Mouse (Mus musculus) neural tube, embryonic 12.5 days (tissue): ENCODE measurements around the gene Ntn5. TPM values are rescaled to one million over a fixed set of nuclear protein-coding genes. Genes with fewer than 3 reads are reported as not detected.

Experiments used
- ATAC-seq: fragments of 200-750 bp; cut with Nextera tagmentation; 2 replicates; pipeline ENCODE4 v1.8.0; 2017; ENCODE audit warnings: low read depth, mild to moderate bottlenecking, moderate TSS enrichment, moderate library complexity; ENCODE audit not compliant: low FRiP score
- H3K27ac ChIP-seq: fragments of 300-500 bp; sonication (generic); 2 replicates; pipeline ENCODE4 v1.5.1; 2016
- H3K27me3 ChIP-seq: fragments of 300-500 bp; sonication (generic); replicated peaks from 2 replicates; pipeline ENCODE4 v1.6.1; 2016; ENCODE audit warnings: mild to moderate bottlenecking
- H3K36me3 ChIP-seq: fragments of 300-500 bp; sonication (generic); 2 replicates; pipeline ENCODE4 v1.6.1; 2016; ENCODE audit warnings: mild to moderate bottlenecking
- H3K4me1 ChIP-seq: fragments of 300-500 bp; sonication (generic); 2 replicates; pipeline ENCODE4 v1.6.1; 2016
- H3K4me2 ChIP-seq: fragments of 300-500 bp; sonication (generic); replicated peaks from 2 replicates; pipeline ENCODE4 v1.6.1; 2016; ENCODE audit warnings: mild to moderate bottlenecking
- H3K4me3 ChIP-seq: fragments of 300-500 bp; sonication (generic); 2 replicates; pipeline ENCODE4 v1.5.1; 2016
- H3K9ac ChIP-seq: fragments of 300-500 bp; sonication (generic); 2 replicates; pipeline ENCODE4 v1.6.1; 2016; ENCODE audit warnings: mild to moderate bottlenecking
- H3K9me3 ChIP-seq: fragments of 300-500 bp; sonication (generic); 2 replicates; pipeline ENCODE4 v1.6.1; 2016; ENCODE audit warnings: mild to moderate bottlenecking
- WGBS: fragments of 180-500 bp; shearing (Covaris S2); methylation state at CpG from one replicate; pipeline ENCODE4 v1.1.7; 2016; 5-methylcytosine and 5-hydroxymethylcytosine counted together
- polyA plus RNA-seq: library from polyadenylated mRNA; unstranded; fragments of >200 nt; fragmentation: Nextera tagmentation; extraction: Ambion mirVana; gene quantifications from 2 replicates; pipeline ENCODE4 v1.2.1, GENCODE M21; 2016

Gene Ntn5
- polyA plus RNA-seq, 1 experiment from 2014 or later = 1.2 TPM

DNA sequence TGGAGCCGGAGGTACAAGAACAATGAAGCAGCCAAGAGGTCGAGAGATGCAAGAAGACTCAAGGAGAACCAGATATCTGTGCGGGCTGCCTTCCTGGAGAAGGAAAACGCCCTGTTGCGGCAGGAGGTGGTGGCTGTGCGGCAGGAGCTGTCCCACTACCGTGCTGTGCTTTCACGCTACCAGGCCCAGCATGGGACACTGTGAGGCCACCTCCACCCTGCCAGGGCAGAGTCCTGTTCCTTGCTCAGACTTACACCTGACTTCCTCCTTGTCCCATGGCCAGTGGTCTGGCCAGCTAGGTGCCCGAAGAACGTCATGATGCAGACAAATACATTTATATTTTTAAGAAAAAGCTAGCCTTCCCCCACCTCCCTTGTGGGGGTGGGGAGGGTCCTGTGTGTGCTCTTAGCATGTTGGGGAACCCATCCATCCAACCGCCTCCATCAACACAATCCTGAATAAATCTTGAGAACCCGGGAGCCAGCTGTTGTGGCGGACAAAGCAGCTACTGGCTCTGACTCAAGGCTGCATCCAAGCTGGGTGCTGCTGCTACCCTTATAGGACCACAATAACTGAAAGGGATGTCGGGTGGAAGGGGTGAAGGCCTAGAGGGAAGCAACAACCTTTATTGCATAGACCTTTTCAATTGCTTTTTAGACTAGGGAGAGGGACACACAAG, 26.0 kb downstream of the Ntn5 start:
- Histone ChIP-seq H3K27me3 (no peaks in the 10 kb centered on the region), H3K4me2 (no peak overlapping the region; the same call in 1 of the 2 replicates), H3K9me3 (no peaks in the 10 kb centered on the region), H3K36me3 (peaks cover 36% of the 10 kb centered on the region), H3K27ac (no peak overlapping the region), H3K9ac (no peak overlapping the region), H3K4me3 (no peak overlapping the region), H3K4me1 (peaks cover 60% of the 10 kb centered on the region)
- 72% methylated on average over 14 of the region's 14 CpGs for WGBS
- no peak for ATAC-seq

DNA sequence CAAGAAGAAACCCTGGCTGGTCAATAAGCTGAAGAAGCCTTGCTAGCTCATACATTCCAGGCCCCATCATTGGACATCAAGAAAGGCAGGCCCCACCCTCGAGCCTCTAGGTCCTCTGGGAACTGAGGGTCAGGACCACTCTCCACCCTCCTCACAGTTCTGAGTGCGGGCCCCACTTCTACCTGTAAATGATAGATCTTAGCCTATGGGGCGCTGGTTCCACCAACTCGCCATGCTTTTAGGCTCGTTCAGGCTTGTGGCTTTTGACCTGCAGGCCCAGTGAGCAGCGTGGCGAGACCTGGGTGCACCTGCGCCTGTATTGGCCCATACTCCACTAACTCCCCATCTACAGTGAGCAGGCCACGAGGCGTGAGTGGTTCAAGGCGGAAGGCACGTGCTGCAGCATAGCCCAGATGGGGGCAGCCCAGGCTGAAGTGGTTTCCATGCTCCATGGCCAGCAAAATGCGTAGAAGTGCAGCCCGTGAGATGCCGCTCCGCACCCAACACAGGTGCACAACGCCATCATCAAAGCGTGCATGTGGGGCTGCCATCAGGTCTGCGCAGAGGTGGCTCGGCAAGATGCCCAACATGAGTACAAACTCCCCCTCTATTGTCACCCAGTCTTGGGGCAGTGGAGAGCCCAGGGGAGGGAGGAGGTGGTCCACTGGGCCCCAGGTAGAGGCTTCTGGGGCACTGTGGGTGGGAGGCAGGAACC, 26.8 kb downstream of the Ntn5 start:
- no peak overlapping the region for H3K27ac ChIP-seq
- no peak overlapping the region for H3K9ac ChIP-seq
- no peaks in the 10 kb centered on the region for H3K27me3 ChIP-seq
- no peak for ATAC-seq
- H3K4me3 ChIP-seq = no peak overlapping the region
- H3K9me3 ChIP-seq = no peaks in the 10 kb centered on the region
- H3K4me2 ChIP-seq = no peak overlapping the region
- peaks cover 36% of the 10 kb centered on the region for H3K36me3 ChIP-seq
- peaks cover 57% of the 10 kb centered on the region for H3K4me1 ChIP-seq
- WGBS = 96% methylated on average over 20 of the region's 20 CpGs

DNA sequence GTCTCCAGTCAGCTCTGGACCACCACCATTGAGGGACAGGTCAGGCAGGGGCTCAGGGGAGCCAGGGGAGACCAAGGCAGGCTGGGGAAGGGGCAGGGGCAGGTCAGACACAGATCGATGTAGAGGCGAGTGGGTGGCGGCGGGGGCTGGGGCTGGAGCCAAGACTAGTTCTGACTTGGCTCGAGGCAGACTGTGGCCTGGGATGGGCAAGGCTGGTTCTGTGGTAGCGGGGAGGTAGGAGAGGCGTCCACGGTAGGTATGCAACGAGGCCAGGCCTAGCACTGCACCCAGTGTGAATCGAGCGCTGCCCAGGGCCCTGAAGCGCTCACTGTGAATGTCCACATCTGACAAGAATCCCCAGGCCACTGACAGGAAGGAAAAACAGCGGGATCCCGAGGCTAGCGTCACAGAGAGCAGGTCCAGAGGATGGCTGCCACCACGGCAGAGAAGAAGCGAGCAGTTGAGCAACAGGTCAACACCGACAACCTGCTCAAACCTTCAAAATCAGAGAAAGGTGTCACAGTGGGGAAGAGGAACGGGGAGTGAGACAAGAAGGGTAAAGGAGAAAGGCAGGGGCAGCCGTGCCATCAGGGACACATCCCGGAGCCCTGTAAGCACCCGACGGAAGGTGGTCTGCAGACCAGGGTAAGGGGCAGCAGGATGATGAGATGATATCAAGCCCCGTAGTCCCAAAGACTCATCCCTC, 27.6 kb downstream of the Ntn5 start:
- no peak overlapping the region for H3K4me3 ChIP-seq
- H3K4me1 ChIP-seq = peaks cover 57% of the 10 kb centered on the region
- no peak overlapping the region for H3K27ac ChIP-seq
- 91% methylated on average over 24 of the region's 24 CpGs for WGBS
- H3K36me3 ChIP-seq = peaks cover 36% of the 10 kb centered on the region
- ATAC-seq = no peak
- no peaks in the 10 kb centered on the region for H3K27me3 ChIP-seq
- H3K9ac ChIP-seq = no peak overlapping the region
- H3K4me2 ChIP-seq = no peak overlapping the region
- H3K9me3 ChIP-seq = no peaks in the 10 kb centered on the region

DNA sequence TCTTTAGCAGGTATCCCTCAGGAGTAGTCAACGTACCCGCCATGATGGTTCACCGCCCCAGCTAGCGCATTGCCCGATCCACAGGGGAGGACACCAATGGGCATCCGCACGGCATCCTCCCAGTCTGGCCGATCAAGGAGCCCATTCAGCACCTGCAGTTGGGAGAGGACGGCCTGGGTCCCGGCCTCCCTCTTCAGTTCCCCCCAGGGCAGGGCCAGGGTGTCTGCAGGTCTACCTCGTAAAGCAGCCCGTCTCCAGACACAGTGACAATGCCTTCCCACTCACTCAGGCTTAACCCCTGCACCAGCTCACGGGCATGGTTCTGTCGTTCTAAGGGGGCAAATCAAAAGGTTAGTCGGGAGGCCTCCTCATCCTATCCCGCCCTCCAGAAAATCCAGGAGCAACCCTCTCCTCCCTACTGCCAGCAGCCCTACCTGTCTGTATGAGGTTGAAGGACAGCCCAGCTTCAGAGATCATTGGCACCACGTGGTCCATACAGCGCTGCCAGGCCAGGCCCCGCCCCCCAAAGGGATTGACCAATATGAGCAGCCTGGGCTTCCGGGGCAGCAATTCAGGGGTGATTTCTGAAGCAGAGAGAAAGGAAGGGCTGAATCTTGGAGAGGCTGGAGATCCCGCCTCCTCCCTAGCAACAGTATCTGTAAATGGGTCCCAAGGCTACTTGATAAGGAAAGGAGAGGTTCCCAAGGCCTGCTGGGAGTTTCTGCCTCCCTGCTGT, 28.4 kb downstream of the Ntn5 start:
- no peak for ATAC-seq
- no peak overlapping the region for H3K4me2 ChIP-seq
- H3K9me3 ChIP-seq = no peaks in the 10 kb centered on the region
- H3K9ac ChIP-seq = no peak overlapping the region
- peaks cover 57% of the 10 kb centered on the region for H3K4me1 ChIP-seq
- H3K36me3 ChIP-seq = peaks cover 36% of the 10 kb centered on the region
- no peak overlapping the region for H3K27ac ChIP-seq
- WGBS = 90% methylated on average over 21 of the region's 21 CpGs
- H3K27me3 ChIP-seq = no peaks in the 10 kb centered on the region
- H3K4me3 ChIP-seq = no peak overlapping the region

DNA sequence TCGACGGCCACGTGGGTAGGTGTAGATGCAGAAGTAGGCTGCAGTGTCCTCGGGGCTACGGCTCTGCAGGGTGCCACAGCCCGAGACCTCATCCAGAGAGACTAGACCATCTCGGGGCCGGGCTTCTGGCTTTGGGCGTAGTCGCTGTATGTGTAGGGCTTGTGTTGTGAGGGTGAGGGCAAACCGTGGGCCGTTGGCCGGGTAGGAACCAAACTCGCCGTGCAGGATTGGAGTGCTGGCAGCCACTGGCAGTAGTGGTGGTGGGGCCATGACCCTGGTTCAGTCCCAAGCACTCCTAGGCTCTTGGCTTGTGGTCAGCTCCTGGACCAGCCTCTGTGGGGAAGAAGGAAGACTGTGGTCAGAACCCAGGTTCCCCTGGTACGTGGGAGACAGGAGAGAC, 29.6 kb downstream of the Ntn5 start:
- Histone ChIP-seq H3K9ac (no peak overlapping the region), H3K4me1 (peaks cover 45% of the 10 kb centered on the region), H3K36me3 (peaks cover 36% of the 10 kb centered on the region), H3K27ac (no peak overlapping the region), H3K27me3 (no peaks in the 10 kb centered on the region), H3K4me3 (no peak overlapping the region), H3K9me3 (no peaks in the 10 kb centered on the region), H3K4me2 (no peak overlapping the region; the same call in 1 of the 2 replicates)
- WGBS = 94% methylated on average over 16 of the region's 16 CpGs
- ATAC-seq = no peak

DNA sequence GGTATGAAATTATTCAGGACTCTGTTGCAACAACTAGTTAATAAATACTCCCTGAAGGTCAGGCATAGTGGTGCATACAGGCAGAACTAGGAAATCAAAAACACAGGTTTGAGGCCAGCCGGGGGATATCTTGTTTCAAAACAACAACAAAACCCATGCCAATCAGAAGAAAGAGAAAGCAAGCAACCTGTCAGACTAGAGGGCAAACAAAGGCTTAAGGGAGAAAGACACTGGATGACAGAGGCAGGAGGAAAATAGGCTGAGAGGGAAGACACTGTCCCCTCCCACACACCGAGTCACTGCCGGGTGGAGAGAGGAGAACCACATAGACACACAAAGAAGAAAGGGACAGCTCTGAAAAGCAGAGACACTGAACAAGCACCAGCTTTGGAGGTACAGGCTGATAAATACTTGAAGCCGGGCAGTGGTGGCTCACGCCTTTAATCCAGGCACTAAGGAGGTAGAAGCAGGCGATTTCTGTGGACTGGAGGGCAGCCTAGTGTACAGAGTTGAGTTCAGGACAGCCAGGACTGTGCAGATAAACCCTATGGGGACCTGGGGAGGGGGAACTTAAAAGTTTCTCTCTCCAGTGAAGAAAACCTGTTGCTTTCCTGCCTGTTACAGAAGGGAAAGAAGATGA, 30.2 kb downstream of the Ntn5 start:
- no peak for ATAC-seq

DNA sequence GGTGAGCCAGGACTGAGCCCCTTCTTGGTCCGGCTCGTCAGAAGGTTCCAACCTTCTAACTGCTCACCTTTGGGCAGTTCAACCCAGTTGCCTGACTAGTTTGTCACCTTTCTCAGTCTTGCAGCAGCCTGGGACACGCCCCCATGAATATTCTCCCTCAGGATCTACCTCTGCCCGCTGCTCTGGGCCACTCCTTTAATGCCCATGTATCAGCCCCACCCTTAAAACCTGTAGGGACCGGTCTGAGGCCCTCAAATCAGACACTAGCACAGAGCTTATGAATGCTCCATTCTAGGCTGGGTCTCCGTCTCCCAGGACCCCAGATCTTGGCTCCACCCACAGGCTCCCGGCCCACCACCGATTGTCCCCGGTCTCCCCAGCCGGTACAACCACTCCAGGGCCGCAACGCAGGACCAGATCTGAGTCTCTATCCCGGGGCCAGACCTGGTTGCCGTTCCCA, 30.8 kb downstream of the Ntn5 start:
- peak overlapping the region; percentile 69 for H3K9ac ChIP-seq
- H3K4me3 ChIP-seq = peak overlapping the region; percentile 74
- peaks cover 45% of the 10 kb centered on the region for H3K4me1 ChIP-seq
- H3K9me3 ChIP-seq = no peaks in the 10 kb centered on the region
- peak; percentile 17; the same call in 1 of the 2 replicates for ATAC-seq
- peaks cover 42% of the 10 kb centered on the region for H3K36me3 ChIP-seq
- 10% methylated on average over 14 of the region's 14 CpGs for WGBS
- H3K27me3 ChIP-seq = no peaks in the 10 kb centered on the region
- peak overlapping the region; percentile 93 for H3K4me2 ChIP-seq
- no peak overlapping the region for H3K27ac ChIP-seq

More for the DNA sequence above, 30.2 kb downstream of the Ntn5 start:
- Histone ChIP-seq H3K36me3 (peaks cover 36% of the 10 kb centered on the region), H3K4me3 (peak overlapping the region; percentile 74), H3K9ac (peak overlapping the region; percentile 69; the same call in 1 of the 2 replicates), H3K4me1 (peaks cover 45% of the 10 kb centered on the region), H3K9me3 (no peaks in the 10 kb centered on the region), H3K4me2 (peak overlapping the region; percentile 93), H3K27ac (no peak overlapping the region), H3K27me3 (no peaks in the 10 kb centered on the region)
- 93% methylated on average over 6 of the region's 6 CpGs for WGBS

DNA sequence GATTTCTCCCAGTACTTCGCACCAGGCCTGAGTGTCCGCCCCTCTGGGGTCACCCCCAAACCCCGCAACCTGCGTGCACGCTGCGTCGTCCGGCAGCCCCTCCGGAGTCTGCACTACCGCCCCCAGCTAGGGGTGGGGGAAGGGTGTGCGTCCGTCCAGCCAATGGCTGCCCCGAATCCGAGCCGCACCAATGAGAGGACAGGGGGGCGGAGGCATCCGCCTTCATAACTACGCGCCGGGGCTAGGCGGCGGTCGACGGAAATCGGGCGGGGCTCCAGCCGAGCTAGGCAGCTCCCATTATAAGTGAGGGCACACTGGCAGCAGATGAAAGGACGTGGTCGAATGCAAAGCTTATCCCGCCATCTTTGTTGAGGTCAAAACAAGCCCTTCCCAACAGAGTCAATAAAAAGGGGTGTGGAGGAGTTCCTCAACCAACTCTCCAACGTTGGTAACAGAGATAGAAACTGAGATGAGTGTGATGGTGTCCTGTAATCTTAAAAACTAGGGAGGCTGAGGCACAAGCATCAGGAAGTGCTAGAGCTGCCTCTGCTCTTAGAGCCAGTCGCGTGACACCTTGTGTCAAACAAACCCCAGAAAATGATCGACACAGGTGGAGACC, 31.4 kb downstream of the Ntn5 start, which contains the start of gene Rpl18:
TSS of gene Rpl18 (plus strand) at position 368 of the 619 bp plus-strand sequence.
- H3K9me3 ChIP-seq = no peaks in the 10 kb centered on the region
- H3K4me2 ChIP-seq = peak within 1 kb of the TSS; percentile 93
- H3K4me1 ChIP-seq = peaks cover 44% of the 10 kb centered on the region
- H3K36me3 ChIP-seq = peaks cover 44% of the 10 kb centered on the region
- H3K27ac ChIP-seq = no peak within 1 kb of the TSS
- peak within 1 kb of the TSS; percentile 74 for H3K4me3 ChIP-seq
- H3K9ac ChIP-seq = peak within 1 kb of the TSS; percentile 69
- ATAC-seq = peak; percentile 86
- 6% methylated on average over 34 of the region's 34 CpGs for WGBS
- H3K27me3 ChIP-seq = no peaks in the 10 kb centered on the region

DNA sequence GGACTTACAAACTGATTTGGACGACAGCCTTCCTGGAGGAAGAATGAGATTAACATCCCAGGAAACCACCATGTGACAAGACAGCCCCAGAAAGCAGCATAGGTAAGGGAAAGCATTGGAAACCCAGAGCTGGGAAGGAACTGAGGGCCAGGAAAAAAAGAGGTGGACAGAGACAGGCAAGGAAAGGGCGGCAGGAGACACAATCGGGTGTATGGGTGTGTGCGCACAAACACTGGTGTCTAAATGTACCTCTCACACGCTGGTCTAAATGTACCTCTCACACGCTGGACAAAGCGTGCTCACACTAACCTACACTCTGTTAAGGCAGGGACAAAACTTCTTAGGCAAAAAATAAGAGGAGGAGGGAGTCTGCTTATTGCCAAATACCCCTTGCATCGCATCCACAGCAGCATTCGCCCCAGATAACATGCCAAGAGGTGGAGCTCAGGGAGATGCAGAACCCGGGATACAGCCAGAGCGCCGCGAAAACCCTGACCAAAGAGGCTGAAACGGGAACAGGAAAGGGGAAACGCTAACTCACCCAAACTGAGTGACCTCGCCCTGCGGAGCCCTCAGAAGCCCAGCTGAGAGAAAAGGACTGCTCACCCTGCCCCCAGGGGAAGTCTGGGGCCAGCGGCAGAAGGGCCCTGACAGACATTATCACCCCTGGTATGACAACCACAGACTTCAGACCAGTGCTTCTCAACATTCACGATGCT, 32.1 kb downstream of the Ntn5 start:
- ATAC-seq = no peak
- H3K27ac ChIP-seq = no peak overlapping the region
- H3K9ac ChIP-seq = peak overlapping the region; percentile 48
- H3K27me3 ChIP-seq = no peaks in the 10 kb centered on the region
- H3K4me3 ChIP-seq = peak overlapping the region; percentile 74; the same call in 1 of the 2 replicates
- WGBS = 85% methylated on average over 19 of the region's 19 CpGs
- no peaks in the 10 kb centered on the region for H3K9me3 ChIP-seq
- H3K36me3 ChIP-seq = peaks cover 45% of the 10 kb centered on the region
- H3K4me2 ChIP-seq = peak overlapping the region; percentile 93
- peaks cover 44% of the 10 kb centered on the region for H3K4me1 ChIP-seq

DNA sequence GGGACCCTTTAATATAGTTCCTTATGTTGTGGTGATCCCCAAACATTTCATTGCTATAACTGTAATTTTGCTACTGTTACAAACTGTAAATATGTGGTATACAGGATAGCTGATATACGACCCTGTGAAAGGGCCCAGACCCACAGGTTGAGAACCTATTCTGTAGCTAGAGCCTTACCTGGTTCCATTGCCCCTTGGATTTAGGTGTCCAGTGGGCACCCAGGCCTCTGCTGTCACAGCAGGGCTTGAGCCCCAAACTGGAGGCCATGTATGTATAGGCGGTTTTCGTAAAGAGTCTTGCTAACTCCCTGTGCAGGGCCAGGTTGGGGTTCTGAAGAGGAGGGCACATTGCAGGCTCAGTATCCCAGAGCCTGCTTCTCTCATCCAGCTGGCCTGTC, 32.6 kb downstream of the Ntn5 start:
- WGBS = 93% methylated on average over 3 of the region's 3 CpGs
- peaks cover 45% of the 10 kb centered on the region for H3K36me3 ChIP-seq
- no peak for ATAC-seq
- H3K4me3 ChIP-seq = peak overlapping the region; percentile 91; the same call in 1 of the 2 replicates
- H3K9ac ChIP-seq = no peak overlapping the region
- no peak overlapping the region for H3K27ac ChIP-seq
- no peaks in the 10 kb centered on the region for H3K9me3 ChIP-seq
- peaks cover 44% of the 10 kb centered on the region for H3K4me1 ChIP-seq
- peak overlapping the region; percentile 93 for H3K4me2 ChIP-seq
- H3K27me3 ChIP-seq = no peaks in the 10 kb centered on the region
